Comparison of ENCODE assay signal across 18 mouse cellular contexts in genomic region chr2:115628471-115628870, GRCm38 (mm10).
"Had no signal": no experiment of that assay in that cellular context is flagged by ENCODE, and none has a peak within 500 bp of the region (broad histone marks: within the 10 kb centered on the region; RNA-seq: fewer than 3 reads in every experiment).

No protein-coding gene starts in this region.

- H3K4me3 ChIP-seq: midbrain, embryonic 10.5 days; midbrain, embryonic 12.5 days; myocyte; neural tube, embryonic 13.5 days; neural tube, embryonic 15.5 days had no signal

- DNase-seq: lung, embryonic 14.5 days; lung, postnatal 10 days; lung, postnatal 4 days; midbrain, embryonic 14.5 days; retina, postnatal 1 day; right cerebral cortex, adult 18-20 months; right cerebral cortex, postnatal 25 days; right cerebral cortex, postnatal 4 days; spleen, adult 18-20 months; thymus, adult 18-20 months; thymus, postnatal 14 days; thymus, postnatal 36 days had no signal

- H3K9me3 ChIP-seq: midbrain, embryonic 10.5 days; midbrain, embryonic 12.5 days; neural tube, embryonic 13.5 days; neural tube, embryonic 15.5 days had no signal

- H3K36me3 ChIP-seq: midbrain, embryonic 10.5 days; midbrain, embryonic 12.5 days; neural tube, embryonic 13.5 days; neural tube, embryonic 15.5 days had no signal

- H3K9ac ChIP-seq: lung, embryonic 14.5 days; midbrain, embryonic 12.5 days; neural tube, embryonic 13.5 days; neural tube, embryonic 15.5 days had no signal

- H3K27me3 ChIP-seq: midbrain, embryonic 12.5 days; neural tube, embryonic 13.5 days; neural tube, embryonic 15.5 days had no signal

- H3K27ac ChIP-seq: midbrain, embryonic 10.5 days; midbrain, embryonic 12.5 days; neural tube, embryonic 13.5 days; neural tube, embryonic 15.5 days had no signal

- ATAC-seq: midbrain, embryonic 16.5 days had no signal

- H3K4me2 ChIP-seq: lung, embryonic 14.5 days; midbrain, embryonic 12.5 days; neural tube, embryonic 13.5 days; neural tube, embryonic 15.5 days had no signal

- H3K4me1 ChIP-seq: midbrain, embryonic 10.5 days had no signal
